Mouse (Mus musculus): Measurements from ENCODE around the gene Alpl.

GRCm38 (mm10) chr4:137726739-137727505 is 69.3 kb downstream of the Alpl start:
- no peak for TF ChIP-seq CTCF (IDR thresholded peaks at IDR 0.05; ENCODE audit: extremely low read depth, insufficient read depth, insufficient read length, insufficient replicate concordance)
- no peak for TF ChIP-seq POLR2A (IDR thresholded peaks at IDR 0.05; ENCODE audit: low read depth, low read length)

All from spleen, adult 2 months (tissue).